In genomic region chr4:30904966-30905365, GRCm38 (mm10) we compare ENCODE assay signal across 24 mouse cellular contexts.
DNase-seq lines count a peak whose midpoint lies in the region; ATAC-seq and TF ChIP-seq lines count a peak whose summit lies in the region.
"Had no signal": no experiment of that assay in that cellular context is flagged by ENCODE, and none has a peak within 500 bp of the region (broad histone marks: within the 10 kb centered on the region; RNA-seq: fewer than 3 reads in every experiment).

No protein-coding gene starts in this region.

- no peaks in the 10 kb centered on the region for H3K27me3 ChIP-seq in heart, embryonic 12.5 days (replicated peaks)
- H3K27me3 ChIP-seq: heart, embryonic 15.5 days; intestine, embryonic 15.5 days; liver, embryonic 13.5 days; megakaryocyte, embryonic 14.5 days; neural tube, embryonic 12.5 days had no signal

- no peak overlapping the region for H3K4me2 ChIP-seq in heart, embryonic 12.5 days
- H3K4me2 ChIP-seq: heart, embryonic 15.5 days; hindbrain, embryonic 14.5 days; intestine, embryonic 15.5 days; liver, embryonic 13.5 days; lung, embryonic 14.5 days; neural tube, embryonic 12.5 days had no signal

- no peak for TF ChIP-seq CTCF in layer of hippocampus, adult 2 months (conservative IDR thresholded peaks at IDR 0.05)

- H3K36me3 ChIP-seq in heart, embryonic 12.5 days, result no peaks in the 10 kb centered on the region
- H3K36me3 ChIP-seq: heart, embryonic 15.5 days; intestine, embryonic 15.5 days; liver, embryonic 13.5 days; neural tube, embryonic 12.5 days had no signal

- no peak for ATAC-seq in heart, embryonic 12.5 days (ENCODE audit: insufficient number of reproducible peaks, low FRiP score)
- ATAC-seq: intestine, embryonic 15.5 days had no signal

- H3K4me3 ChIP-seq in layer of hippocampus, adult 2 months, result no peak overlapping the region
- no peak overlapping the region for H3K4me3 ChIP-seq in heart, embryonic 12.5 days
- H3K4me3 ChIP-seq: heart, embryonic 15.5 days; intestine, embryonic 15.5 days; left cerebral cortex, adult 2 months; liver, embryonic 13.5 days; megakaryocyte, embryonic 14.5 days; neural tube, embryonic 12.5 days had no signal

- peak overlapping the region; percentile 19 for H3K27ac ChIP-seq in layer of hippocampus, adult 2 months
- no peak overlapping the region for H3K27ac ChIP-seq in heart, embryonic 12.5 days (ENCODE audit: poor library complexity, severe bottlenecking)
- H3K27ac ChIP-seq: heart, embryonic 15.5 days; hindbrain, embryonic 14.5 days; intestine, embryonic 15.5 days; left cerebral cortex, adult 2 months; liver, embryonic 13.5 days; neural tube, embryonic 12.5 days had no signal

- DNase-seq in layer of hippocampus, adult 11-12 months (ENCODE audit: low spot score), result peak; percentile 28
- DNase-seq in layer of hippocampus, postnatal 25 days (ENCODE audit: extremely low spot score in 1 of 2, low spot score in 1 of 2), result no peak
- peak; percentile 43 for DNase-seq in brain, adult 2 months (ENCODE audit: low read depth, low spot score)
- DNase-seq in layer of hippocampus, adult 2 months (ENCODE audit: low spot score in 2 of 2), result peak; percentile 21 to 51
- DNase-seq in layer of hippocampus, postnatal 36 days, result peak; percentile 14 to 40
- no peak for DNase-seq in gastrocnemius, postnatal 10 days
- DNase-seq in neural tube, embryonic 10.5 days (ENCODE audit: extremely low spot score, low spot score), result no peak
- DNase-seq: adrenal gland, postnatal 10 days; cerebellum, adult 8-10 months; cerebellum, postnatal 36 days; heart, postnatal 36 days; kidney, adult 9 months; kidney, postnatal 14 days; liver, embryonic 13.5 days; lung, embryonic 14.5 days; lung, postnatal 36 days; thymus, postnatal 25 days had no signal

- WGBS in heart, embryonic 12.5 days, result 81% methylated on average over 2 of the region's 2 CpGs

- H3K9me3 ChIP-seq in heart, embryonic 12.5 days (replicated peaks), result no peaks in the 10 kb centered on the region
- H3K9me3 ChIP-seq: heart, embryonic 15.5 days; intestine, embryonic 15.5 days; liver, embryonic 13.5 days; megakaryocyte, embryonic 14.5 days; neural tube, embryonic 12.5 days had no signal

- no peaks in the 10 kb centered on the region for H3K4me1 ChIP-seq in heart, embryonic 12.5 days (replicated peaks)
- H3K4me1 ChIP-seq: heart, embryonic 15.5 days; intestine, embryonic 15.5 days; liver, embryonic 13.5 days; megakaryocyte, embryonic 14.5 days; neural tube, embryonic 12.5 days had no signal

- H3K9ac ChIP-seq in heart, embryonic 12.5 days, result no peak overlapping the region
- H3K9ac ChIP-seq: heart, embryonic 15.5 days; hindbrain, embryonic 14.5 days; intestine, embryonic 15.5 days; liver, embryonic 13.5 days; lung, embryonic 14.5 days; neural tube, embryonic 12.5 days had no signal

Comparison
In these comparisons a context has a peak if more than half of its experiments do, and no peak if none do; other contexts are left out.
1. DNase-seq: peak in layer of hippocampus, adult 11-12 months (single experiment), brain, adult 2 months (single experiment), layer of hippocampus, adult 2 months (2 of 2) and layer of hippocampus, postnatal 36 days (2 of 2); none in layer of hippocampus, postnatal 25 days (0 of 2), gastrocnemius, postnatal 10 days (single experiment) and neural tube, embryonic 10.5 days (single experiment).